Mouse (Mus musculus) sigmoid colon, adult 10 weeks (tissue): ENCODE data around the gene Irx2. TPM values are rescaled to one million over a fixed set of nuclear protein-coding genes. Genes with fewer than 3 reads are reported as not detected.

ENCODE experiments used
- polyA plus RNA-seq: library from polyadenylated mRNA; stranded (reverse); fragments of 350-450 nt; fragmentation: Illumina TruSeq; extraction: RNeasy Lipid Tissue Mini Kit (QIAGEN cat#74804); gene quantifications from one replicate; pipeline ENCODE4 v1.2.3, GENCODE M21; 2014; ENCODE audit warnings: low read depth, low replicate concordance

The Irx2 gene
- not detected for polyA plus RNA-seq

DNA sequence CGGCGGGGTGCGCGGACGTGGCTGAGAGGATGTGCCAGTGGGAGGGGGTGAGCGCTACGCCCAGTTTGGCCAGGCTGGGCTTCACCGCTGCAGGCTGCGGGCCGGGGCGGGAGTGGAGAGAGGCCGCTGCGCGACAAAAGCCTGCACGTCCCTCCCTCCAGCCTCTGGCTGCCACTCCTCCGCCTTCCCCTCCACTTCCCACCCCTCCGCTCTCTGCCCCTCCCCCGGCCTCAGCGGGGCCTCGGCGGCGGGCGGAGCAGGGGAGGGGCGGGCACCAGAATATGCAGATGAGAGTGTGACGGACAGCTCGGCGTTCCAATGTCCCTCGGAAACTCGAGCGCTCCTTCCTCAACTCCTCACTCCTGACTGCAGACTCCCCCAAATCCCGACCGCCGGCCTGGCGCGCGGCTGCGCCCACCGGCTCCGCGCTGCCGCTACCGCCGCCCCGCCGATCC, at the start of gene Irx2:
TSS of gene Irx2 (plus strand) at position 359 of the 455 bp plus-strand sequence.

